Mouse (Mus musculus) adipocyte (in vitro differentiated cells): ENCODE measurements around the gene Pxmp2.

Source experiments
- DNase-seq: peaks from one replicate; pipeline ENCODE4 v3.0.0-alpha.2; 2016; ENCODE audit warnings: low spot score

Gene Pxmp2

GRCm38 (mm10) chr5:110230780-110231461 is 55.1 kb downstream of the Pxmp2 start, which contains the start of gene Ankle2:
Gene Ankle2, plus strand, starts transcription at chr5:110231004.
- DNase-seq, result peak; percentile 91

GRCm38 (mm10) chr5:110230401-110230779 is 55.6 kb downstream of the Pxmp2 start:
- DNase-seq, result no peak

GRCm38 (mm10) chr5:110227336-110227883 is 58.6 kb downstream of the Pxmp2 start:
- DNase-seq, result no peak

GRCm38 (mm10) chr5:110225056-110225455 is 60.9 kb downstream of the Pxmp2 start:
- no peak for DNase-seq
